Mouse (Mus musculus): ENCODE results near the gene Gm10772.
"Not testable (repeated sequence)": the region's sequence is repeated elsewhere in the genome, so short reads cannot be mapped to it uniquely, and the experiment has no call there.

DNA sequence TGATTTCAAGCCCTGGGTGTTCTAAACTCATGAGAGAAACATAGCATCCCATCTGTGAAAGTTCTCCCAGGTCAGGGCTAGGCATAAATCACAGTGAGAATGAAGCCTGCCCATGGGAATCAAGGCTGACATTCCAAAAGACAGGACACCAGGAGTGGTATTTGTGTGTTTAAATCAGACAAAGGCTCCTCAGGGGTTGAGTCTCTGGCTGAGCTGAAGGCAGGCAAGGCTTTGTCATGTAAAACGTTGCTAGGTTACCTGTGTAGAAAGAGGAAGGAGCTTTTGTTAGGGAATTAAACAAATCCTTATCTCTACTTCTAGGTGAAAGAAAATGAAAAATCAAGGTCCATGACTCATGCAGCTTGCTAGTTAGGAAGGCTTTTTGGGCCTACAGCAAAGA is 13.6 kb downstream of the Gm10772 start:
- TF ChIP-seq EP300 (IDR thresholded peaks at IDR 0.05; ENCODE audit: low read depth in 1 of 2, low read length in 2 of 2); E2F4 (IDR thresholded peaks at IDR 0.05; ENCODE audit: borderline replicate concordance, low read depth, low read length); CTCF (IDR thresholded peaks at IDR 0.05 in 2 of 3, conservative IDR thresholded peaks at IDR 0.05 in 1 of 3; ENCODE audit: control insufficient read depth in 1 of 3, insufficient read depth in 1 of 3, low read depth in 2 of 3, low read length in 3 of 3, poor library complexity in 1 of 3, severe bottlenecking in 1 of 3); SIN3A (IDR thresholded peaks at IDR 0.05; ENCODE audit: low read length); ZMIZ1 (IDR thresholded peaks at IDR 0.05; ENCODE audit: low read depth, low read length): not testable (repeated sequence)
